Mouse (Mus musculus) C2C12 (cell line): ENCODE measurements around the gene Adam30. TPM values are rescaled to one million over a fixed set of nuclear protein-coding genes. Genes with fewer than 3 reads are reported as not detected.

Experiments
- H3K27me3 ChIP-seq: one replicate; pipeline ENCODE4 v1.6.1; 2011; ENCODE audit not compliant: control insufficient read depth, insufficient read depth, insufficient read length
- H3K36me3 ChIP-seq: one replicate; pipeline ENCODE4 v1.6.1; 2011; ENCODE audit not compliant: control insufficient read depth, insufficient read depth
- H3K4me3 ChIP-seq: one replicate; pipeline ENCODE4 v1.5.1; 2011; ENCODE audit warnings: mild to moderate bottlenecking, control low read depth; ENCODE audit not compliant: poor library complexity, insufficient read depth, severe bottlenecking
- H3K79me2 ChIP-seq: one replicate; pipeline ENCODE4 v1.6.1; 2011; ENCODE audit not compliant: control insufficient read depth, insufficient read depth
- H3K79me3 ChIP-seq: one replicate; pipeline ENCODE4 v1.6.1; 2011; ENCODE audit warnings: low read depth, control low read depth
- H3ac ChIP-seq: one replicate; pipeline ENCODE3; 2011; ENCODE audit warnings: low read depth; ENCODE audit not compliant: control insufficient read depth, insufficient read length
- CEBPB ChIP-seq: IDR thresholded peaks from one replicate; pipeline ENCODE4 v1.6.1; 2011; ENCODE audit warnings: low read depth, mild to moderate bottlenecking, control low read depth, moderate library complexity
- CTCF ChIP-seq: IDR thresholded peaks from one replicate; pipeline ENCODE4 v1.5.1; 2011; ENCODE audit not compliant: control insufficient read depth, insufficient read depth, insufficient read length
- FOSL1 ChIP-seq: IDR thresholded peaks from one replicate; pipeline ENCODE4 v1.8.0; 2011; ENCODE audit warnings: mild to moderate bottlenecking, low read length; ENCODE audit not compliant: poor library complexity, insufficient read depth, severe bottlenecking
- MAX ChIP-seq: IDR thresholded peaks from one replicate; pipeline ENCODE4 v1.6.1; 2011; ENCODE audit warnings: mild to moderate bottlenecking, control low read depth
- MYOD1 ChIP-seq: IDR thresholded peaks from one replicate; pipeline ENCODE4 v1.6.1; 2011; ENCODE audit warnings: low read depth; ENCODE audit not compliant: control insufficient read depth, insufficient read length
- MYOG ChIP-seq: IDR thresholded peaks from one replicate; pipeline ENCODE4 v1.6.1; 2011; ENCODE audit not compliant: control insufficient read depth, insufficient read length; ENCODE audit errors: extremely low read depth
- USF1 ChIP-seq: IDR thresholded peaks from one replicate; pipeline ENCODE4 v1.6.1; 2011; ENCODE audit warnings: low read depth, mild to moderate bottlenecking, control low read depth, moderate library complexity
- polyA plus RNA-seq: library from polyadenylated mRNA; unstranded; fragments of >200 nt; fragmentation: generic; extraction: Trizol; gene quantifications from one replicate; pipeline ENCODE4 v1.2.1, GENCODE M21; 2012; ENCODE audit warnings: missing spikeins

The Adam30 gene
- polyA plus RNA-seq, 1 experiment = not detected

DNA sequence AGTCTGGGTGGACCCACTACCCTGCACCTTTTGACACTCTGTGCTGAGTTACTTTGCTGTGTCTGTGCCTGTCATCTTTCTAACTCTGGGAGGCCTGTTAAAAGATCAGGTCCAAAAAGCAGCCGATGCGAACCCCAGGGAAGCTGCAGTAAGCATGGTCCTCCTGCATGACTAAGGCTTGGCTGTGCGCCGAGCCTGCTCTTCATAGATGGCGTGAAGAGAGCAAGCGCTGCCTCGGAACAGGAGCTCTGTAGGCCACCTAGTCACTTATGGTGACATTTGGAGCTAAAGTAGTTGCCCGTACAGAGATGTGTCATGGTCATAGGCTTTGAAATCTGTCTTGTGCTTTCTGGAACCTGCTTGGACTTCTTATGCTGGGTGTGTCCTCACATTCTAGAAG, 27.8 kb upstream of the Adam30 start:
- Histone ChIP-seq H3K79me2 (no peaks in the 10 kb centered on the region), H3ac (no peak overlapping the region), H3K4me3 (no peak overlapping the region), H3K27me3 (no peaks in the 10 kb centered on the region), H3K79me3 (no peaks in the 10 kb centered on the region), H3K36me3 (peaks cover 93% of the 10 kb centered on the region)
- TF ChIP-seq MAX (no peak), MYOG (no peak), MYOD1 (no peak), FOSL1 (no peak), CEBPB (no peak), USF1 (no peak), CTCF (no peak)

DNA sequence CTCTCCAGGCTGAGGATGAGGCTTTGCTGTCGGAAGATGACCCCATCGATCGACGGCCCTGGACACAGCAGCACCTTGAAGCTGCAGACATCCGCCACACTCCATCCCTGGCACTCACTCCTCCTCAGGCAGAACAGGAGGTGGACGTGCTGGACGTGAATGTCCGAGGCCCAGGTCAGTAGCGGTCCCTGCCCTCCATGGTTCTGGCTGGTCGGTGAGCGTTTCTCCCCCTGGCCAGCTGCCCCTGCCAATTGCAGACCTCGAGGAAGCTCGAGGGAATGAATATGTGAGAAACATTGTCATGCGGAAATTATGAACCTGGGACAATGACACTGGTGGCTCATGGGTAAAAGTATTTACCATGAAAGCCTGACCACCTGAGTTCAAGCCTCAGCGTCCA, 19.0 kb upstream of the Adam30 start:
- TF ChIP-seq FOSL1 (no peak), MYOD1 (no peak), CEBPB (no peak), CTCF (no peak), USF1 (no peak), MAX (no peak), MYOG (no peak)
- H3K36me3 ChIP-seq = peaks cover 95% of the 10 kb centered on the region
- H3ac ChIP-seq = no peak overlapping the region
- H3K27me3 ChIP-seq = no peaks in the 10 kb centered on the region
- no peaks in the 10 kb centered on the region for H3K79me2 ChIP-seq
- no peaks in the 10 kb centered on the region for H3K79me3 ChIP-seq
- no peak overlapping the region for H3K4me3 ChIP-seq

DNA sequence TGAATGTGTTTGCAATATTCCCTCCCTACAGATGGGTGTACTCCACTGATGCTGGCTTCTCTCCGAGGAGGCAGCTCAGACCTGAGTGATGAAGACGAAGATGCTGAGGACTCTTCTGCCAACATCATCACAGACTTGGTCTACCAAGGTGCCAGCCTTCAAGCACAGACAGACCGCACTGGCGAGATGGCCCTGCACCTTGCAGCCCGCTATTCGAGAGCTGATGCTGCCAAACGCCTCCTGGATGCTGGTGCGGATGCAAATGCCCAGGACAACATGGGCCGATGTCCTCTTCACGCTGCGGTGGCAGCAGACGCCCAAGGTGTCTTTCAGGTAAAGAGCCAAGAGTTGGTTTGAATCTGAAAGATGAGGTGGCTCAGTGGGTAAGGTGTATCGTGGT, 17.6 kb upstream of the Adam30 start:
- Histone ChIP-seq H3K4me3 (no peak overlapping the region), H3ac (no peak overlapping the region), H3K79me2 (no peaks in the 10 kb centered on the region), H3K27me3 (no peaks in the 10 kb centered on the region), H3K36me3 (peaks cover 96% of the 10 kb centered on the region), H3K79me3 (no peaks in the 10 kb centered on the region)
- TF ChIP-seq CEBPB (no peak), MAX (no peak), FOSL1 (no peak), CTCF (no peak), MYOD1 (no peak), USF1 (no peak), MYOG (no peak)

DNA sequence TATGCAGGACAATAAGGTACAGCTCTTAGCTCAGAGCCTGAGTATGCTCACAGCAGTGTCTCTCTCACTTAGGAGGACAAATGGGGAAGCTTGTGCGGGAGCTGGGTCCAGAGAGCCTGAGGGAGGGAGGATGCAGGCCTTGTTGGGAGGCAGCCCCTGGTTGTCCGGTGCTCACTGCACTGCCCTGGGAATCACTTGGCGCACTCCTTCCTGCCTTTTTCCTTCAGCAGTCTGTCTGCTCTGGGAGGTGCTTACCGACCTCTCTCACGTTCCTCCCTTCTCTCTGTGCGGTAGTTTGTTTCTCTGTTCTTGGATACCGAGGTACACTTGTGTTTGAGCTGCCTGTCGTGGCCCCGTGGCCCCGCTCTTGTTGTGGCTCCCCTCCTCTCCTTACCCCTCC, 15.2 kb upstream of the Adam30 start:
- H3K79me3 ChIP-seq = no peaks in the 10 kb centered on the region
- TF ChIP-seq CTCF = no peak
- TF ChIP-seq FOSL1 = no peak
- no peak for TF ChIP-seq MYOD1
- no peak for TF ChIP-seq MYOG
- no peak for TF ChIP-seq USF1
- H3K4me3 ChIP-seq = no peak overlapping the region
- H3K79me2 ChIP-seq = no peaks in the 10 kb centered on the region
- no peak overlapping the region for H3ac ChIP-seq
- peaks cover 93% of the 10 kb centered on the region for H3K36me3 ChIP-seq
- H3K27me3 ChIP-seq = no peaks in the 10 kb centered on the region

DNA sequence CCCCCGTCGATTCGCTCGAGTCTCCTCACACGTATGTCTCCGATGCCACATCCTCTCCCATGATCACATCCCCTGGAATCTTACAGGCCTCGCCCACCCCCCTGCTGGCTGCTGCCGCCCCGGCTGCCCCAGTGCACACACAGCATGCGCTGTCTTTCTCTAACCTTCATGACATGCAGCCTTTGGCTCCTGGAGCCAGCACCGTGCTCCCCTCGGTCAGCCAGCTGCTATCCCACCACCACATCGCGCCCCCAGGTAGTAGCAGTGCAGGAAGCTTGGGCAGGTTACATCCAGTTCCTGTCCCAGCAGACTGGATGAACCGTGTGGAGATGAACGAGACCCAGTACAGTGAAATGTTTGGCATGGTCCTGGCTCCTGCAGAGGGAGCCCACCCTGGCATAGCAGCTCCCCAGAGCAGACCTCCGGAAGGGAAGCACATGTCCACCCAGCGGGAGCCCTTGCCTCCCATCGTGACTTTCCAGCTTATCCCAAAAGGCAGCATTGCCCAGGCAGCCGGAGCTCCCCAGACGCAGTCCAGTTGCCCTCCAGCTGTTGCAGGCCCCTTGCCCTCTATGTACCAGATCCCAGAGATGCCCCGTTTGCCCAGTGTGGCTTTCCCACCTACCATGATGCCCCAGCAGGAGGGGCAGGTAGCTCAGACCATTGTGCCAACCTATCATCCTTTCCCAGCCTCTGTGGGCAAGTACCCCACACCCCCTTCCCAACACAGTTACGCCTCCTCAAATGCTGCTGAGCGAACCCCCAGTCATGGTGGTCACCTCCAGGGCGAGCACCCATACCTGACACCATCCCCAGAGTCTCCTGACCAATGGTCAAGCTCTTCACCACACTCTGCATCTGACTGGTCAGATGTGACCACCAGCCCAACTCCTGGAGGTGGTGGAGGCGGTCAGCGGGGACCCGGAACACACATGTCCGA, 13.7 kb upstream of the Adam30 start:
- Histone ChIP-seq H3K79me2 (no peaks in the 10 kb centered on the region), H3K4me3 (no peak overlapping the region), H3ac (no peak overlapping the region), H3K36me3 (peaks cover 80% of the 10 kb centered on the region), H3K27me3 (no peaks in the 10 kb centered on the region), H3K79me3 (no peaks in the 10 kb centered on the region)
- TF ChIP-seq MYOD1 (no peak), FOSL1 (no peak), CTCF (no peak), USF1 (no peak), CEBPB (no peak), MYOG (no peak), MAX (no peak)
